Mouse (Mus musculus): ENCODE measurements around the gene Hist1h2bp.
"Not testable (repeated sequence)": the region's sequence is repeated elsewhere in the genome, so short reads cannot be mapped to it uniquely, and the experiment has no call there.

GRCm38 (mm10) chr13:21782361-21783254, 4.7 kb upstream of the Hist1h2bp start:
- TF ChIP-seq CTCF (conservative IDR thresholded peaks at IDR 0.05; ENCODE audit: insufficient read depth, insufficient read length, low read depth, low read length); POLR2A (IDR thresholded peaks at IDR 0.05; ENCODE audit: low read depth, low read length): not testable (repeated sequence)
